Mouse (Mus musculus) liver, embryonic 14.5 days (tissue): ENCODE results near the gene Fuca2.

Source experiments
- CTCF ChIP-seq: IDR thresholded peaks from 2 replicates; pipeline ENCODE4 v1.5.1; 2016; ENCODE audit warnings: antibody characterized with exemption, low read depth, control low read depth
- EP300 ChIP-seq: IDR thresholded peaks from 2 replicates; pipeline ENCODE4 v1.6.1; 2016; ENCODE audit warnings: antibody characterized with exemption, low read depth

- TF ChIP-seq EP300 (no peak), CTCF (no peak)
Observed at GRCm38 (mm10) chr10:13466925-13467324, 32.4 kb upstream of the Fuca2 start.
